Mouse (Mus musculus) cortical plate, adult 2 months (tissue): ENCODE measurements at regions not wholly inside any gene's neighbourhood (a gene's known extent, or its start where the extent isn't known, plus 50 kb on each side); places are given as distances from the start of the nearest gene placed in this dataset.

Experiments
- CTCF ChIP-seq: fragments of 200-500 bp; IDR thresholded peaks from 2 replicates; pipeline ENCODE4 v1.5.1; 2011; ENCODE audit warnings: mild to moderate bottlenecking, control low read depth, low read length; ENCODE audit not compliant: insufficient read depth; ENCODE audit errors: extremely low read depth
- POLR2A ChIP-seq: fragments of 200-500 bp; IDR thresholded peaks from 2 replicates; pipeline ENCODE4 v1.6.1; 2011; ENCODE audit warnings: mild to moderate bottlenecking, low read length, control low read depth; ENCODE audit not compliant: insufficient read depth; ENCODE audit errors: extremely low read depth

DNA sequence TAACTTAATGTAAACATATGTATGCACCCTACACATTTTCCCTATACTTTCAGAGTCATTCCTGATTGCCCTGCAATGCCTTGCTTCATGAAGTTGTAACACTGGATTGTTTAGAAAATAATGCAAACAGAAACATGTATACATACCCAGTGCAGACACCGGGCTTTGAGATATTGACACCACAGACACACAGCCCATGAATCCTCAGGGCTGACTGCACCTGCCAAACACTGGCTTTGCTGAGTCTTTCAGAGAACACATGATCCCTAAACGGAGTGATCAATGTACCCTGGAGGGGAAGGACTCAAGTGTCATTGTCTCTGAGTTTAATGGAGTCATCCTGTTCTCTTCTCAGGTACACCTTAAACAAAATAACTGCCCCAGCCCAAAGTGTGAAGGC, 519.4 kb upstream of the Mki67 start:
- TF ChIP-seq POLR2A (no peak), CTCF (no peak)
